Mouse (Mus musculus) spleen, adult 12 weeks (tissue): ENCODE results near the gene Astn2.

ENCODE experiments used
- DNase-seq: peaks from one replicate; pipeline ENCODE4 v3.0.0; 2022; ENCODE audit warnings: low spot score

The Astn2 gene

DNA sequence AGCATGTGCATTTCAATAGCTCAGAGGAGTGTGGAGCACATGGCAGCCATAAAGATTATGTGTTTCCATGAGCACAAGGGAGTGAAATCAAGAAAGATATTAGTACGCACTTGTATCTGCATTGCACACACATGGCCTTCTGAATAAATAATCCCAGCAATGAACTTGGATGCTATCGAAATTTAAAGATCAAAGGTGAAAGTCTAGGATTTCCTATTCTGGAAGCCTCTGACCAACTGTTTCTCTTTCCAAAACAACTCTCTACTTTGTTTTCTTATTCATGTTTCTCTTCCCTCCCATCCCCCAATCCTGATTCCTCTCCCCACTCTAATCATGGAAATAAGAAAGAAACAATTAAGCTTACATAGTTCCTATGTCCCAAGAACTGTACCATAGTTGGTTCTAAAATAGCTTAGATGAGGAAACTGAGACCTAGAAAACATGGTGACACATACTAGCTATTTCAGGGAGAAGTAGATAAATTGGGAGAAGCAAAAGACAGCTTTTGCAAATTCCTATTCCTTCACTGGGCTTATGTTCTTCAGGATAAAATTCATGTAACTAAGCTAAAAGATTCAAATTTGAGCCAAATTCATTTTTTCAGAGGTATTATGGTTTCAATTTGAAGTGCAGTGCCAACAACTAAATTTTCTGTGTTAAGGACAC, 872.2 kb downstream of the Astn2 start:
- DNase-seq, result no peak

DNA sequence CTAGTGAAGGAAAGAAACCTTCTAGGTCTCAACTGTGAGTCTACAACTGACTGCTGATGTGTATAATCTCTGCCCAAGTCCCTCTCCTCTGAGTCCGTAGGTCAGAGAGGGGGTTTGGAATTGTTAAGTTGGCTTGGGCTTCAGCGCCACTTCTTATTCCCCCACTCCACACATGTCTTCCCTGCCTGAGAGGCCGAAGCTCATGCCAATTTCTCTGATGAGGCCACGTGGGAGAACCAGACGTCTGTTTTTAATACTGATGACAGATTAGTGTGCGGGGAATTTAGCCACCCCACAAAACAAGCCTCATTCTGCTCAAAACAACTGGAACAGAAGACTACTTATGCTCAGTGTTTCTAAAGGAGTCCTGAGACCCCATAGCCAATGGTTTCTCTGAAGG, 872.8 kb downstream of the Astn2 start:
- DNase-seq, result no peak

DNA sequence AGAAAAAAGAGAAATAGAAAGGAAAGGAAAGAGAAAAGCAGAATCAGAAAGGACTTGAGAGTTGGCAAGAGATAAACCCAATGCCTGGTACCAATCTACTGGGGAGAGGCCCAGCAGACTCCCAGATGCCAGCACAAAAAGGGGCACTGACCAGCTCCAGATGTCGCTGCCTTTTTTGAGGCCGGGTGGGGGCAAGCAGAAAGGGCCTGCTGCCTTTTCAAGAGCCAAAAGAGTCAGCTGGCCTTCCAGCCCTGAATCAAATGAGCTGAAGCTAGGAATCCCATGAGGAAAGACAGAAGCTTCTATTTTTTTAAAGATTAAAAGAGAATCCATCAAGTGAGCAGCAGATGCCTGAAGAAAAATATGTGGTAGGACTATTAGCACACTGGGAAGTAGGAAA, 873.5 kb downstream of the Astn2 start:
- DNase-seq, result no peak

GRCm38 (mm10) chr4:65508101-65508500, 896.3 kb downstream of the Astn2 start:
- no peak for DNase-seq

- DNase-seq, result no peak
Observed at GRCm38 (mm10) chr4:65506870-65507269, 897.5 kb downstream of the Astn2 start.

- no peak for DNase-seq
Observed at GRCm38 (mm10) chr4:65496463-65496834, 908.0 kb downstream of the Astn2 start.

GRCm38 (mm10) chr4:65495705-65496462, 908.5 kb downstream of the Astn2 start:
- no peak for DNase-seq

- DNase-seq, result no peak
Observed at GRCm38 (mm10) chr4:65491541-65491940, 912.9 kb downstream of the Astn2 start.

DNA sequence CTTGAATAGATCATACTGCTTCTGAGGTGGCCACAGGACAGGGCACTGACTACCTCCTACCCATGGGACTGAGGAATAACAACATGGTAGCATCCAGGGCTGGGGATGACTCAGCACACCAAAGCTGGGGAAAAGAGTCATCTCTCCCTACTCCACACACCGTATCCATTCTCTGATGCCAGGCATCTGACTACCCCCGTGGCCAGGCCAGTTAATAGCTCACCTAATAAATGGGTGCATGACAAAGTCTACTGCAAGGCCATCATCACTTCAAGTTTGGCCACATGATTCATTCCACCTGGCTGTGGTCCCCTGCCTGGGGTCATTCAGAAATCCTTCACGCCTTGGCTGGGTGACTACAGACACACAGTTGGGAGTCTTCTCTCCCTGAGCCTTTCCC, 914.7 kb downstream of the Astn2 start:
- DNase-seq, result no peak

DNA sequence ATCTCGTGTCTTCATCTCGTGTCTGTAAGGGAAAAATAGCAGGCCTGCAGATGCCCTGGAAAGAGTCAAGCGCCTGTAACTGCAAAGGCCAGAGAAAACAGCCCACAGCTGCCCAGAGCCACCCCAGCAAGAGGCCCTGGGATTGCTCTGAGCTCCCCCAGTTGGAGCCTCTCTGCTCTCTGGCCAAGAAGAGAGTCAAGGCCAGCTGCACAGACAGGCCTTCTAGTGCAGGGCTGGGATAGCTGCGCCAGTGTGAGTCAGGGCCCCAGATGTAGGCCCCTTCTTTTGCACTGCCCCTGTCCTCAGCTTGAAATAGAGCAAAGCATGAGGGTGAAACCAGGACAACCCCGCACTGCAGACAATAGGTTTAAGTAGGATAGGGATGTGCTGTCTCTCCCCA, 922.8 kb downstream of the Astn2 start:
- DNase-seq, result no peak

GRCm38 (mm10) chr4:65477106-65477505, 927.3 kb downstream of the Astn2 start:
- no peak for DNase-seq

DNA sequence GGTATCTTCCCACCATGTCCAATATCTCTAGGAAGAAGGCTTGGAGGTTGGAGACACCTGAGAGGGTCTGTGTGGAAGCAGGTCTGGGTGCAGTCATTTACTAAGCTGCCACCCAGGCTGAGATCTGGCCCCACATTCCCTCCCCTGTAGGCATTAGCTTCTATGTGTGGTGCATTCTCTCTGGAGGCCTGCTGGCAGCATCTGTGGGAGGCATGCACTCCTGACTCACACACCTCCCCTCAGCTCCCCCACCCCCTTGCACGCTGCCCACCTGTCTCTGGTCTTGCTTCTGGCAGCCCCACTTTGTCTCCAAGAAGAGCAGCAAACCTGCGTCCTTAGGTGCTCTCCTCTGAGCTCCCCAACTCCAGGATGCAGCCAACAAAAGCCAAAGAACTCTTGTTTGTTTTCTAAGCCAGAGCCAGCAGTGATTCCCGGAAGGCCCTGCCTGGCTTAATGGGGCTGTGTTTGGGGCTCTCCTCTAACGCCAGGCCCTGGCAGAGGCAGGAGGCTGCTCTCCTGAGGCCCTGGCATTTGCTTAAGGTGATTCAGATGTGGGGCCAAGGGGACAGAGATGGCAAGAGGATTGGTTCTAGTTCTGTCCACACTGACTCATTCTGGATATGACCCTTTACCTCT, 928.4 kb downstream of the Astn2 start:
- DNase-seq, result no peak

DNA sequence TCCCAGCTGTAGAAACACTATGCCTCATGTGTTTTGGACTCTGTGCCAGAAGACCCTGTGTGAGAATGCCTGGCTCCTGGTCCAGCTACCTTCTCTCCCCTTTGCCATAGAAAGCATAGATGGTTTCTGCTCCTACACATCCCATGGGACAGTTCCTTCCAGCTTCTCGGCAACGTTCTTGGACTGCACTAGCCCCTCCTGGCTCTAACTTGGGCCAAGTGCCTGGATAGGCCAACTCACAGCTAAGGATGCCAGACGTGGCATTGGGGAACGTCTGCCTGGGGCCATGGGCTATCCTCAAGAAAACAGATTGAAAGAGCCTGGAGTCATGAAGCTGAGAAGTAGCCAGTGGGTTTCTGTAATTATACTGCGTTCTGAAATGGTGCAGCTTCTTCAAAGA, 931.3 kb downstream of the Astn2 start:
- no peak for DNase-seq

DNA sequence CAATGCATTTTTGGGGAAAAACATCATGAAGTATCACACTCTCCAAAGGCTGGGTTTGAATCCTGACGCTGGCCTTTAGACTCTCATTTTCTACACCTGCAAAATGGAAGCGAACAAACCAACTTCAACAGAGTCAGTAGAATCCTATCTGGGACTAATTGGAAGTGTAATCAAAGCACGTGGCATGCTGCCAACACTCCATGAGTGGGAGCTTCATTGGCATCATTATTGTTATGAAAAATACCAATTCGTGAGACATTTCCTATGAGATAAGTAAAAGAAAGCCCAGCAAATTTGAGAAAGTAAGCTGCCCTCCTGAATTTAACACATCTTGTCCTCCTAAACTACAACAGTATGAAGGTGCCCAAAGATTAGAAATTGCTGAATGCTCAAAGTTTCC, 955.2 kb downstream of the Astn2 start:
- no peak for DNase-seq

GRCm38 (mm10) chr4:65441746-65442145, 962.7 kb downstream of the Astn2 start:
- DNase-seq, result no peak

DNA sequence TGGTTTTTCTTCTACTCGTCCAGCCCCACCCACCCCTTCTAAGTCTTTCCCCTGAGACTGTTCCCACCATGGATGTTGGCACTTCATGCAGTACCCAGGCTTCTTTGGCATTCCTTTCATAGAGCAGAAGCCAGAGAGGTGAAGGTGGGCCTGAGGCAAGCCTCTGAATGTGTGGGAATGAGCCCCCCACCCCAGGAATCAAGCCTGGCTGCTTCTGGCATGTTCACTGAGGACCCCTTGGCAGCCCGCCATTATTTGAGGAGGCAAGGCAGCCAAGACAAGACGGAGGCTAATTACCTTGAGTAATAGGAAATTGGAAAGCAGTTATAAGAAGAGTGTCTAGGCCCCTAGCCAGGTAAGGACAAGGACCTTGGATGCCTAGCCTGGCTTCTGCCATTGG, 973.6 kb downstream of the Astn2 start:
- DNase-seq, result no peak

- DNase-seq, result no peak
Observed at GRCm38 (mm10) chr4:65427480-65427879, 976.9 kb downstream of the Astn2 start.

DNA sequence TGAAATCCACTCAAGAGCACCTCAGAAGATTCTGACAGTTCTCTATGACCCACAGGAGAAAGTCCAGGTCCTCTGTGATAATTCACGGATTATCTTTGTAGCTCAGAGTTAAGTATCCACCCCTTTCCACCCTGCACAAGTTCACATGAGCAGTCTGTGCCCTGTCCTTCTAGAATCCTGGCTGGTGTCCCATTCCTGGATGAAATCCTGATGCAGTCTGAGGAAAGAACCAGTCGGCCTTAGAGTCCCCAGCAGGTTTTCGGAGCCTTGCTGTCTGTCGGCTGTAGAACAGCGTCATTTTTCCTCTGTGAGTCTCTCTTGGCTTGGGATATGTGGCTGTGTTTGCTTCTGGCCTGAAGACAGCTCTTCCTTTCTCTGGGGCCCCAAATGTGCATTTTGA, 978.0 kb downstream of the Astn2 start:
- DNase-seq, result no peak

DNA sequence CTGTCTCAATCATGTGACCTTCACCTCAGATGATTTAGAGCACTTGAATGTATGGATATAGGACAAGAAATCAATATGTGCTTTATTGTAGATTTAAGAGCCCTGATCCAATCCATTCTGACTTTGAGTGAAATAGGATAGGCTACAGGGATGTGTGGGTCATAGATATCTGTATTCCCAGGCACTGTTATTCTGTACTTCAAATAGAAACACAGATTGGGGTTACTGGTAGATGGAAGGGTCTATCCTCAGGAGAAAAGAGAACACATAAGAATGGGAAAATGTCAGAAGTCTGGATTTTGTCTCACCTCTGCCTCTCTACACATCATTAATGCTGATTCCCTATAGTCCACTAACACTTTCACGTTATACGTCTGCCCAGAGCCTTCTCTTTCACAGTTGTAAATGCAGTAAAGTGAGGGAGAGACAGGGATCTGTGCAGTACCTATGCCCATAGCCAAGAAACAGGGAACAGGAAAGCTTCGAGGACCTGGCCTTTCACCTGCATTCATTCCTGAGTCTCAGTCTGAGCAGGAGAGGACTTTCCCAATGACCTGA, 981.3 kb downstream of the Astn2 start:
- DNase-seq, result no peak

- DNase-seq, result no peak
Observed at GRCm38 (mm10) chr4:65421272-65421671, 983.1 kb downstream of the Astn2 start.

- no peak for DNase-seq
Observed at GRCm38 (mm10) chr4:65420511-65420931, 983.9 kb downstream of the Astn2 start.

DNA sequence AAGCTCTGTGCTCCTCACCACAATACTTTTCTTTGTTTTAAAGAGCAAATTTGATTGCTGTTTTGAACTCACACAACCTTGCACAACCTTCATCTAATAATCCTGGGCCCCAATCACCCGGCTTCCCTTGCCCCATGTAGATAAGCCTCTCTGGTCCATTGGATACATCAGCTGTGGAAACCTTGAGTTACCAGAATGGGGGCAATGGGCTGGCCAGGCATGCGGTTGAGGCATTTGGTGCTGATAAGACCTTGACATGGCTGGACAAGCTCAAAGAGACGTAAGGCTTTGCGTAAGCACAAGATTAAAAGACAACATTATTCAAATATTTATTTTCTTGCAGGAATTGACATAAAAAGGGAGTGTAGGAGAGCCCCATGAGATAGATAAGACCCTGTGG, 988.9 kb downstream of the Astn2 start:
- DNase-seq, result no peak
